Mouse (Mus musculus): Measurements from ENCODE around the gene Dgkh. TPM values are rescaled to one million over a fixed set of nuclear protein-coding genes. Genes with fewer than 3 reads are reported as not detected.

Gene Dgkh
- total and polyA plus RNA-seq, 3 experiments, result 0.59 to 7.0 (median 6.9) TPM

DNA sequence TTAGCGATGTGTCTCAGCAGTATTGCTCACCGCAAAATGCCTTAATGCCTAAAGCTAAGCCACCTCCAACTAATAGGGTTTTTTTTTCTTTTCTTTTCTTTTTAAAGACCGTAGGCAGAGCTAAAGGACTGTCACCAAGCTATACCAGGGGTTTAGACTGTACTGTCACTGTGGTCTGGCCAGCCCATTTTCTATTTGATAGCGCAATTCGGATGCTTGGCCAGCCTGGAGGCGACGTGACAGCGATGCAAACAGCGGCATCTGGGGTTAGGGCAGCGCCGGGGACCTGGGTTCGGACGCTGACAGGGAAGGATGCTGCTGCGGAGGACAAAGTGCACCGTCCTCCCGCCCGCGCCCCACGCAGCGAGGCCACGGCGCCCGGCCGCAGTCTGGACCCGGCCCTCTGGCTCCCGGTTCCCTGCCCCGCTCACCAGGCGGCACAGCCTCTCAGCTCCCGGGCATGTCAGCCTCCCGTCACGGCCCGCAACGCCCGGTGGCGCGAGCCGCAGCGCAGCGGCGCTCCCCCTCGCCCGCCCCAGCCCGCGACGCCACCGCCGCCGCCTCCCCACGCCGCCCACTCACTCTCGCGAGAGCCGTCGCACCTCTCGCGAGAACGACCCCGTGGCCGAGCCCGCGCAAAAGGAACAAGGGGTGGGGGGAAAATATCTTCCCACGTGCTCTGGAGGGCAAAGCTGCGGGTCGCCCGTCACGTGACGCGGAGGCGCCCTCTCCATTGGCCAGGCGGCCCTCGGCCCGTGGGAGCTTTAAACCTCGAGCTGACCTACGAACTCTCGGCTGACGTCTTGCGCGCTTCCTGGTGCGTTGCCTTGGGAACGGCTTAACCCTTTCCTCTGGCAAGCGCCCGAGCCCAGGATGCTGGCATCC is 196.1 kb downstream of the Dgkh start, which contains the start of gene Akap11:
Akap11 (minus strand) TSS at position 528 of the 885 bp plus-strand sequence.
- DNase-seq, result peak; percentile 96

DNA sequence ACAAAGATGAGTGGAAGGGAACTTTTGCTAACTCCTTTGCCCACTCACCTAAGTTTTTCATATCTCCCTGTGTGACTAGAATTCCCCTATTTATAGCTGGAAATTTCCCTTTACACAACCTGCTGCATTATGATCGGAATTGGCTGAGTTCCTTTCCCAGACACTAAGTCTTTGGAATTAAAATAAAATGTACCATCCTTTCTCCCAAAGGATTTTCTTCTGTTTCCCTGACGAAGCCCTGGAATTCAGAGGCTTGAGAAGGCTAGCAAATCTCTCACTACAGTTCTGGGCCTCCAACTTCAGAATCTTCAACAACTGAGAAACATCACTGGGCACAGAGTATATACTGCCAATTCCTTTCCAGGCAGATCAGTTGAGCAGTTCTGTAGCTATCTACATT is 197.2 kb downstream of the Dgkh start:
- DNase-seq, result no peak

- no peak for DNase-seq
Measured at GRCm38 (mm10) chr14:78534651-78535050, 197.9 kb downstream of the Dgkh start.

DNA sequence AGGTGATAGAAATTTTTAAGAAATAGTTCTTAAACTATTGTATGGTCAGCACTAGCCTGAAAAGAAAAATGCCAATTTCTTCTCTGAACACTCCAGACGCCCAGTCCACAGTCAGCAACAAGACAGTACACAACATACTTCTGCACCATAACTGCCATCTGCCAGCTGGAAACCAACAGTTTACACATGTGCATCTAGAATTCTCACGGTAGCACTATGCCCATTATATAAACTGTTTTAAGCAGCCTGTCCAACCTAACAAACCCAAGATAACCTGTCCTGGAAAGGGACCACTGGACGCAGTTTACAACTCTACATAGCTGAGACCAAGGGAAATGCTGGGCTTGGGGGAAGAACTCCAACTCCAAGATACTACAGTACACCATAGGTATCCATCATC is 198.9 kb downstream of the Dgkh start:
- DNase-seq, result no peak

- no peak for DNase-seq
Measured at GRCm38 (mm10) chr14:78532345-78532744, 200.2 kb downstream of the Dgkh start.

DNA sequence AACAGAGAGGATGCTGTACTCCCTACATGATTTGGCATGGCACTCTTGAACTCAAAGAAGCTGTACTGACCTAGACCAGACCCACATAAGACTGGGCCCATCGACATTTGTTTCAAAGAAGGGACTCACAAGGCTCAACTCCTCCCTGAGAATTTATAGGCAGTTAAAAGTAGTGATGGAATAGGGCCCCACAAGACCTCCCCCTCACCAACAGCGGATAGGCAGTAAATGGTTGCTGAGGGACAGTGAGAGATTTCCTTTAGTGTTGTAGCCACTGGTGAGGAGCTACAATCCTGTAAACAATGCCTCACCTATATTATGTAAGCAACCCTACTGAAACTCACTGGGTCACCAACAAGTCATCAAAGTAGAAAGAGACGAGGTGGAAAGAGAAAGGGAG is 202.3 kb downstream of the Dgkh start:
- DNase-seq, result no peak

GRCm38 (mm10) chr14:78528461-78529425 is 203.8 kb downstream of the Dgkh start:
- DNase-seq, result no peak

- DNase-seq, result no peak
Measured at GRCm38 (mm10) chr14:78526907-78527306, 205.7 kb downstream of the Dgkh start.

- no peak for DNase-seq
Measured at GRCm38 (mm10) chr14:78526475-78526874, 206.1 kb downstream of the Dgkh start.

DNA sequence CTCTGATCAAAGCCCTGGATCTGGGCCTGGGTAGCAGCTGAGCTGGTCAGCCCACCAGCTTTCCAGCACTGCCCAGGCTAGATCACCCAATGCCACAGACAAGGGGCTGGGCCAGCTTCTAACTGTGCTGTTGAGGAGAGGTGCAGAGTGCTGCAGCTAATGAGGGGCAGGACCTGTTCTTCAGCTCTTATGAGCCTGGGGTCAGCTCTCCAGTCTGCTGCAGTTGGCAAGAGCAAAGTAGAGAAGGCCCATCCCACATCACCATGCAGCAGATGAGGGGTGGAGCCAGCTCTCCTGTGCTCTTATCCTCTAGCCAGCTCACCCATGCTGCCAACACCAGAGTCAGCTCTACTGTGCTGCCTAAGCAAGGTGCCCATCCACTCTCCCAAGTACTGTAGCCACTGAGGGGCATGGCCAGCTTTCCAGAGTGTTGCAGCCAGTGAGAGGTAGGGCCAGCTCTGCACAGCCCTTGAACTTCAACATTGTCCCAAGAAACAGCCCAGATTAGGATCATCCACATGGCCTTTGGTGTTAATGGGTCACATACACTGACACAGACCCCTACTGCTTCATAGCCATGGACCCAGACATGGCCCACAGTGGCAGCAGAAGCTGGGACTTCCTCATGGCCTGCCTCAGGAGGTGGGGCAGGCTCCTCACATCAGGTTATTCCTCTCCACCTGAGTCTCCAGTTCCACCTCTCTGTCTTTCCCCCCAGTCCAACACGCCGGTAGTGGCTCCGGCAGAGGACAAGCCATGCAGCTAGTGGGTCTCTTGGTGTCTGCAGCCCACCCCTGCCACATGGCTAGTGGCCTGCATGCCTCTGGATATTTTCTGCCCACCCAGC is 206.7 kb downstream of the Dgkh start:
- no peak for DNase-seq

DNA sequence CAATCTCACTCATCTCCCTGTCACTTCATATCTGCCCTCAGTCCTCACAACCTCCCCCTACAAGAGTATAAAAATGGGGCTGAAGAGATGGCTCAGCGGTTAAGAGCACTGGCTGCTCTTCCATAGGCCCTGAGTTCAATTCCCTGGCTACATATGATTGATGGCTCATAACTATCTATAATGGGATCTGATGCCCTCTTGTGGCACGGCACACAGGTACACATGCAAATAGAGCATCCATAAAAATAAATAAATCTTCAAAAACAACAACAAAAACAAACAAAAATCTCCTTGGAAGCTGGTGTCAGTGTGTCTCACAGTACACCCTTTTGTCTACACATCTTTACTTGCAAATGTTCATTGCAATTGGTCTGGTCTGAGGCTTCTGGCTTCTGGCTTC is 207.5 kb downstream of the Dgkh start:
- no peak for DNase-seq

DNA sequence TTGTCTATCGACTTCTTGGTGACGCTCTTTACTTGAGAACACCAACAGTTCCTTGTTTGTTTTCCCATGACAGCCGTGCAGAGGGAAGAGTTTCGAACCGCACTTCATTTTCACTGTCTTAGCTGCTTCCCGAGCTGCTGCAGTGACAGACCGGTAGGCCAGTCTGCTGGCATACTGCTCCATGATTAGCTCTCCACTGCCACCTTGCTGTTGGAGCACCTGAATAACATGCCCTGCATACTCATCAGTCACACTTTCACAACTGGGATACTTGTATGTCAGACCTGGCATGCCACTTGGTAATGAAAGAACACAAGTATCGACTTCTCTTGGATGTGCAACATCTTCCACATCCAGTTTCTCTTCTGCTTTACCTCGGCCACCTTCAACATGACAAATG is 221.9 kb downstream of the Dgkh start:
- no peak for DNase-seq

- DNase-seq, result peak; percentile 27
Measured at GRCm38 (mm10) chr14:78509791-78510190, 222.8 kb downstream of the Dgkh start.

Other genes starting within 250 kb of the Dgkh start
- gene Akap11, start 196.0 kb downstream of the Dgkh start, total RNA-seq (2021), result 10 to 100 TPM; 38.1 to 46.0 TPM
- 1.4 and 1.7 TPM in 2 replicates for gene Akap11, start 196.0 kb downstream of the Dgkh start, polyA plus RNA-seq (2012; rRNA removed)
- 100 to 1,000 TPM; 154 to 156 TPM for gene Vwa8, start 116.3 kb upstream of the Dgkh start, total RNA-seq (2021)
- gene Vwa8, start 116.3 kb upstream of the Dgkh start, polyA plus RNA-seq (2012; rRNA removed), result 21.8 and 22.4 TPM in 2 replicates